Mouse (Mus musculus) urinary bladder, postnatal 0 days (tissue): ENCODE results near the gene Bcan. TPM values are rescaled to one million over a fixed set of nuclear protein-coding genes. Genes with fewer than 3 reads are reported as not detected.

Source experiments
- polyA plus RNA-seq: library from polyadenylated mRNA; unstranded; fragments of >200 nt; fragmentation: Nextera tagmentation; extraction: Ambion mirVana; gene quantifications from 2 replicates; pipeline ENCODE4 v1.2.1, GENCODE M21; 2015

Gene Bcan
- polyA plus RNA-seq = 0.04 TPM in 1 of 2 replicates, not detected in the other

GRCm38 (mm10) chr3:88000181-88000580 is at the start of gene Bcan:
Gene Bcan (minus strand): TSS chr3:88000230.

GRCm38 (mm10) chr3:88042661-88043421 is 42.8 kb upstream of the Bcan start, which contains the start of gene Gpatch4:
Gene Gpatch4 (plus strand): TSS chr3:88043108.

DNA sequence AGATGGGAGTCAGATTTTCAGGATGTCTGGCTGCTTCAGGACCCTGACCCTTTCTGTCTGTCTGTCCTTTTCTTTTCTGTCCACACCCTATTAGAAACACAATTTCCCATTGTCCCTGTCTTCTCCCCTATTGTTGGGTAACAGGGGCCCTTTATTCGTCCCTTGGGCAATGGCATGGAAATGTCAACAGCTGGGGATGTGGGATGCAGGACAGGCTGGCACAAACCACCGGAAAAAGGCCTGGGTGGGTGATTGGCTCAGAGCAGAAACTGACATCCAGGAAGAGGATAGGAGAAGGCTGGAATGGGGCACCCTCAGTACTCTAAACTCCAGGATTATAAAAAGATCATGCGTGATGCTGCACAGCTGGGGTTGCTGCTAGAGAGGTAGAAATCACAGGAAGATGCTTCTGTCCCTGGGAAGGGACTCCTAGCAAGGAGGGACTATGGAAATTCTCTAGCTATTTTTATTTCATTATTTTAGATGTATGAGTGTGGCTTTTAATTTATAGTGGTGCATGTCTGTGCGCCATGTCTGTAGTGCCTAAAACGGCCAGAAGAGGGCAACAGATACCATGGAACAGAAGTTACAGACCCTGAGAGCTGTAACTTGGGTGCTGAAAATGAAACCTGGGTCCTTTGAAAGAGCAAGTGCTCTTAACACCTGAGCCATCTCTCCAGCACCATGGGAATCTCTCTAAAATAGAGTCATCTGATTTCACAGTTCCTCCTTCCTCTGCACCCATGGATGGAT is 27.6 kb upstream of the Bcan start, which contains the start of gene Hapln2:
TSS of gene Hapln2 (minus strand) at position 150 of the 753 bp plus-strand sequence.

GRCm38 (mm10) chr3:87970939-87971488 is 29.0 kb downstream of the Bcan start, which contains the start of gene Nes:
Gene Nes (plus strand): TSS chr3:87971078.

GRCm38 (mm10) chr3:87948378-87949265 is 51.4 kb downstream of the Bcan start, which contains the start of gene Crabp2:
Gene Crabp2 (plus strand): TSS chr3:87948666.

Other genes with a start within 250 kb of the Bcan start
- gene Ntrk1, start 205.1 kb downstream of the Bcan start, polyA plus RNA-seq = 3.5 and 3.6 TPM in 2 replicates
- 0.35 and 0.45 TPM in 2 replicates for gene Insrr, start 203.3 kb downstream of the Bcan start, polyA plus RNA-seq
- 10.0 and 10.4 TPM in 2 replicates for gene Pear1, start 175.9 kb downstream of the Bcan start, polyA plus RNA-seq
- gene Sh2d2a, start 153.5 kb downstream of the Bcan start, polyA plus RNA-seq = 0.15 TPM in 1 of 2 replicates, not detected in the other
- 8.1 and 8.3 TPM in 2 replicates for gene Prcc, start 114.6 kb downstream of the Bcan start, polyA plus RNA-seq
- gene Hdgf, start 93.9 kb downstream of the Bcan start, polyA plus RNA-seq = 140 and 155 TPM in 2 replicates
- 54.5 and 61.2 TPM in 2 replicates for gene Mrpl24, start 80.7 kb downstream of the Bcan start, polyA plus RNA-seq
- 21.2 and 24.4 TPM in 2 replicates for gene Isg20l2, start 69.9 kb downstream of the Bcan start, polyA plus RNA-seq
- 9.8 and 9.9 TPM in 2 replicates for gene Rrnad1, start 69.5 kb downstream of the Bcan start, polyA plus RNA-seq
- 1.9 and 4.4 TPM in 2 replicates for gene Crabp2, start 51.6 kb downstream of the Bcan start, polyA plus RNA-seq
- gene Nes, start 29.2 kb downstream of the Bcan start, polyA plus RNA-seq = 6.8 and 7.1 TPM in 2 replicates
- not detected in 2 replicates for gene Hapln2, start 27.4 kb upstream of the Bcan start, polyA plus RNA-seq
- 15.3 and 17.0 TPM in 2 replicates for gene Gpatch4, start 42.9 kb upstream of the Bcan start, polyA plus RNA-seq
- 110 and 112 TPM in 2 replicates for gene Naxe, start 58.3 kb upstream of the Bcan start, polyA plus RNA-seq
- not detected in 2 replicates for gene Ttc24, start 78.1 kb upstream of the Bcan start, polyA plus RNA-seq
- 3.7 and 4.6 TPM in 2 replicates for gene Iqgap3, start 81.7 kb upstream of the Bcan start, polyA plus RNA-seq
- 15.1 and 16.4 TPM in 2 replicates for gene Mef2d, start 142.1 kb upstream of the Bcan start, polyA plus RNA-seq